Mouse (Mus musculus) intestine, embryonic 16.5 days (tissue): ENCODE measurements at regions not wholly inside any gene's neighbourhood (a gene's known extent, or its start where the extent isn't known, plus 50 kb on each side); places are given as distances from the start of the nearest gene placed in this dataset.

ENCODE experiments used
- ATAC-seq: fragments of 200-750 bp; cut with Nextera tagmentation; 2 replicates; pipeline ENCODE4 v1.8.0; 2017; ENCODE audit warnings: moderate TSS enrichment, moderate library complexity
- H3K27ac ChIP-seq: fragments of 300-500 bp; sonication (generic); 2 replicates; pipeline ENCODE4 v1.5.1; 2014; ENCODE audit warnings: mild to moderate bottlenecking, low read length
- H3K27me3 ChIP-seq: fragments of 300-500 bp; sonication (generic); replicated peaks from 2 replicates; pipeline ENCODE4 v1.6.1; 2014; ENCODE audit warnings: low read length, control low read depth, mixed read lengths; ENCODE audit not compliant: control insufficient read depth, insufficient read depth
- H3K36me3 ChIP-seq: fragments of 300-500 bp; sonication (generic); 2 replicates; pipeline ENCODE4 v1.6.1; 2014; ENCODE audit warnings: low read length, control low read depth; ENCODE audit not compliant: control insufficient read depth, insufficient read depth
- H3K4me1 ChIP-seq: fragments of 300-500 bp; sonication (generic); 2 replicates; pipeline ENCODE4 v1.6.1; 2014; ENCODE audit warnings: low read length, control low read depth, mixed read lengths; ENCODE audit not compliant: control insufficient read depth, insufficient read depth
- H3K4me2 ChIP-seq: fragments of 300-500 bp; sonication (generic); 2 replicates; pipeline ENCODE4 v1.6.1; 2014; ENCODE audit warnings: low read depth, low read length, control low read depth
- H3K4me3 ChIP-seq: fragments of 300-500 bp; sonication (generic); 2 replicates; pipeline ENCODE4 v1.5.1; 2014; ENCODE audit warnings: mild to moderate bottlenecking, low read length
- H3K9ac ChIP-seq: fragments of 300-500 bp; sonication (generic); 2 replicates; pipeline ENCODE4 v1.6.1; 2014; ENCODE audit warnings: low read depth, low read length
- H3K9me3 ChIP-seq: fragments of 300-500 bp; sonication (generic); 2 replicates; pipeline ENCODE4 v1.6.1; 2016; ENCODE audit warnings: low read length, control low read depth; ENCODE audit not compliant: control insufficient read depth
- WGBS: fragments of 180-500 bp; shearing (Covaris S2); extraction: QIAGEN DNeasy Blood & Tissue Kit; methylation state at CpG from one replicate; pipeline ENCODE4 v1.1.7; 2014; 5-methylcytosine and 5-hydroxymethylcytosine counted together

DNA sequence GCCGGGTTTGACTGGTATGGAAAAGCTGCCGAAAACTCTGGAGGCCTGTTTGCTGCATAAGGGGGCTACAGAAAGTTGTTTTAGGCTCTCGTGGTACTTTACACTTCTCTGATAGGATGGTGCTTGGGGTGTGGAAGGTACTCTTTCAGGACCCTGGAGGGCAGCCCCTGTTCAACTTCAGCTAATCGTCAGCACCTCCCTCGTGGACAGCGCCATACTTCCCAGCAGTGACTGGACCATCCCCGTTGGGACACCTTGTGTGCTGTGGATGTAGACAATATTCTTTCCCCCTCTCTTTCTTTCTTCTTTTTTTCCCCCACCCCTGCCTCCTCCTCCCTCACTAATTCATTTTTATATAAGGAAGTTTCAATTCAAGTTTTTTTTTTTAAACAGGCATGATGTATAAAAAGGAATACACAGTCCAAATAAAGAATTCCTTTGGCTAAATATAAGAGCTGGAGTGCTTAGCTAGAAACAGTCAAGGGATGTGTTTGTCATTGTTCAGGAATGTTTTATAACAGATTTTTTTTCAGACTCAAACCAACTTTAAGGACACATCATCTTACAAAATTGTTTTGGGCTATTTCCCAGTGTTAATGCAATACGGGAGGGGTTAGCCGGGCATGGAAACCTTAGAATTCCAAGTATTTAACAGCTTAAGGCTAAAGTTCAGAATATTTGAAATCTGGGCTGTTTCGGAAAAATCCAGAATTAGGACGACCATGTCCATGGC, 66.2 kb upstream of the Ampd3 start:
- WGBS = 54% methylated on average over 11 of the region's 11 CpGs
- H3K4me2 ChIP-seq = no peak overlapping the region
- H3K27ac ChIP-seq = no peak overlapping the region
- no peak overlapping the region for H3K4me3 ChIP-seq
- H3K4me1 ChIP-seq = no peaks in the 10 kb centered on the region
- ATAC-seq = no peak
- H3K36me3 ChIP-seq = no peaks in the 10 kb centered on the region
- H3K9ac ChIP-seq = no peak overlapping the region
- H3K9me3 ChIP-seq = no peaks in the 10 kb centered on the region
- no peaks in the 10 kb centered on the region for H3K27me3 ChIP-seq

DNA sequence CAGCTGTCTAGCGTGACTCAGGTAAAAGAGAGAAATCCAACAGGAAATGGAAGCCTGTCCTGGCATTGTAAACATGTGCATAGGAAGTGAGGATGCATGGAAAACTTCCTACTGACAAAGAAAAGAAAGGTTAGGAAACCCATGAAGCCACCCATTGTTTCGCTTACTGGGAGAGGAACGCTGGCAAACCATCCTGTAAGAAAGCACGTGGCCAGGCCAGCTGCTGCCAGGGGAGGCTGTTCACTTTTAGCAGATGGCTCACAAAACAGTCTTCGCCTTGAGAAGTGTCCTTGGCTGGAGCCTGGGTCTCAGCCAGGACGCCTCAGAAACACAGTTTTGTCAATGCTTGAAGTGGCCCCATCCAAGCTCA, 65.6 kb upstream of the Ampd3 start:
- no peaks in the 10 kb centered on the region for H3K9me3 ChIP-seq
- WGBS = 73% methylated on average over 6 of the region's 6 CpGs
- H3K9ac ChIP-seq = no peak overlapping the region
- no peak for ATAC-seq
- H3K36me3 ChIP-seq = no peaks in the 10 kb centered on the region
- H3K27me3 ChIP-seq = no peaks in the 10 kb centered on the region
- H3K27ac ChIP-seq = no peak overlapping the region
- H3K4me3 ChIP-seq = no peak overlapping the region
- no peak overlapping the region for H3K4me2 ChIP-seq
- H3K4me1 ChIP-seq = no peaks in the 10 kb centered on the region

- 68% methylated on average over 6 of the region's 6 CpGs for WGBS
- Histone ChIP-seq H3K4me3 (no peak overlapping the region), H3K4me1 (no peaks in the 10 kb centered on the region), H3K36me3 (no peaks in the 10 kb centered on the region), H3K9ac (no peak overlapping the region), H3K27ac (no peak overlapping the region), H3K27me3 (no peaks in the 10 kb centered on the region), H3K4me2 (no peak overlapping the region), H3K9me3 (no peaks in the 10 kb centered on the region)
- no peak for ATAC-seq
These were observed 62.5 kb upstream of the Ampd3 start for GRCm38 (mm10) chr7:110705311-110706000.

- H3K36me3 ChIP-seq = no peaks in the 10 kb centered on the region
- H3K27me3 ChIP-seq = no peaks in the 10 kb centered on the region
- WGBS = 77% methylated on average over 10 of the region's 10 CpGs
- H3K9ac ChIP-seq = no peak overlapping the region
- ATAC-seq = no peak
- H3K4me3 ChIP-seq = no peak overlapping the region
- no peak overlapping the region for H3K4me2 ChIP-seq
- H3K4me1 ChIP-seq = no peaks in the 10 kb centered on the region
- no peak overlapping the region for H3K27ac ChIP-seq
- H3K9me3 ChIP-seq = peaks cover 2% of the 10 kb centered on the region; the same call in 1 of the 2 replicates
These were observed 61.9 kb upstream of the Ampd3 start for GRCm38 (mm10) chr7:110706001-110706695.

DNA sequence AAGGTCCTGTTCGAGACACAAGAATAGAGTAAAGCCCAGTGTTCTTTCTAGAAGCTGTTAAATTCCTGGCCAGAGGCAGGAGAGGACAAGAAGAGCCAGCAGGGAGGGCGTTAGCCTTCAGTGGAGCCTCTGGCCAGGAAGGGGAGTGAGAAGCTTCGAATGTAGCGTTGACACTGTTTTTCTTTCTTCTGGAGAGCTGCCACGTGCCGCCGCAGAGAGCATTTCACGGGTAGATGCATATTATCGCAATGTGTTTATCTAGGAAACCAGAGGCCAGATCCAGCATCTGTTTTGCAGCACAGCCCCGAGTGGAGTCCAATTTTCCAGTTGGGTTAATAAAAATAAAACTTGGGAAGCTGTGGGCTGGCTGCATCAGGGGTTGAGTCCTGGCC, 61.3 kb upstream of the Ampd3 start:
- H3K27ac ChIP-seq = no peak overlapping the region
- no peaks in the 10 kb centered on the region for H3K36me3 ChIP-seq
- peaks cover 3% of the 10 kb centered on the region; the same call in 1 of the 2 replicates for H3K9me3 ChIP-seq
- H3K4me1 ChIP-seq = no peaks in the 10 kb centered on the region
- H3K4me2 ChIP-seq = no peak overlapping the region
- no peak overlapping the region for H3K4me3 ChIP-seq
- WGBS = 41% methylated on average over 10 of the region's 10 CpGs
- H3K27me3 ChIP-seq = no peaks in the 10 kb centered on the region
- H3K9ac ChIP-seq = no peak overlapping the region
- ATAC-seq = no peak

GRCm38 (mm10) chr7:110708116-110708515, 59.9 kb upstream of the Ampd3 start:
- no peak overlapping the region for H3K4me2 ChIP-seq
- no peak for ATAC-seq
- H3K36me3 ChIP-seq = no peaks in the 10 kb centered on the region
- H3K9ac ChIP-seq = no peak overlapping the region
- H3K4me1 ChIP-seq = no peaks in the 10 kb centered on the region
- no peaks in the 10 kb centered on the region for H3K27me3 ChIP-seq
- WGBS = 65% methylated on average over 9 of the region's 9 CpGs
- no peak overlapping the region for H3K4me3 ChIP-seq
- peaks cover 3% of the 10 kb centered on the region; the same call in 1 of the 2 replicates for H3K9me3 ChIP-seq
- no peak overlapping the region for H3K27ac ChIP-seq

GRCm38 (mm10) chr7:110708781-110709180, 59.2 kb upstream of the Ampd3 start:
- H3K4me3 ChIP-seq = no peak overlapping the region
- H3K27ac ChIP-seq = no peak overlapping the region
- no peak overlapping the region for H3K9ac ChIP-seq
- H3K4me2 ChIP-seq = no peak overlapping the region
- no peaks in the 10 kb centered on the region for H3K4me1 ChIP-seq
- peaks cover 3% of the 10 kb centered on the region; the same call in 1 of the 2 replicates for H3K9me3 ChIP-seq
- 89% methylated on average over 3 of the region's 3 CpGs for WGBS
- ATAC-seq = no peak
- H3K36me3 ChIP-seq = no peaks in the 10 kb centered on the region
- no peaks in the 10 kb centered on the region for H3K27me3 ChIP-seq

DNA sequence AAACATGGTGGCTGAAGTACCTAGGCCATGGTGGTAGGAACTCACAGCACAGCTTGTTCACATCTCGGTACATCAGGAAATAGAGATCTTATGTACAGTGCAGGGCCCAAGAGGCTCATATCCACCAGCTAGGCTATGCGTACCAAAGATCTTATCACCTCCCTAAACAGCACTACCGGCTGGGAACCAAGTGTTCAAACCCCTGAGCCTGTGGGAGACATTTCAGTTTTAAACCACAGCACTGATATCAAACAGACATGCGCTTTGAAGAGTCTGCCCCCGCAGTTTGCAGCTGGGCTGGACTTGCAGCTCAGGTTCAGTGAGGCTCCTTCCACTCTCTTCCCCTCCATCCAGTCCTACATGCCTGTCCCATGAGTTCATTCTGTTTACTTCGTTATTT, 58.4 kb upstream of the Ampd3 start:
- no peak for ATAC-seq
- Histone ChIP-seq H3K9me3 (peaks cover 3% of the 10 kb centered on the region; the same call in 1 of the 2 replicates), H3K4me1 (no peaks in the 10 kb centered on the region), H3K4me3 (no peak overlapping the region), H3K27ac (no peak overlapping the region), H3K9ac (no peak overlapping the region), H3K36me3 (no peaks in the 10 kb centered on the region), H3K4me2 (no peak overlapping the region), H3K27me3 (no peaks in the 10 kb centered on the region)
- 71% methylated on average over 6 of the region's 6 CpGs for WGBS

GRCm38 (mm10) chr7:110710256-110710962, 57.6 kb upstream of the Ampd3 start:
- 78% methylated on average over 9 of the region's 9 CpGs for WGBS
- no peak overlapping the region for H3K4me2 ChIP-seq
- no peaks in the 10 kb centered on the region for H3K27me3 ChIP-seq
- H3K36me3 ChIP-seq = no peaks in the 10 kb centered on the region
- H3K9ac ChIP-seq = no peak overlapping the region
- no peak for ATAC-seq
- H3K4me1 ChIP-seq = no peaks in the 10 kb centered on the region
- H3K4me3 ChIP-seq = no peak overlapping the region
- H3K9me3 ChIP-seq = peaks cover 3% of the 10 kb centered on the region; the same call in 1 of the 2 replicates
- H3K27ac ChIP-seq = no peak overlapping the region
